Mouse (Mus musculus): ENCODE data around the gene Klhl35. TPM values are rescaled to one million over a fixed set of nuclear protein-coding genes. Genes with fewer than 3 reads are reported as not detected.

The Klhl35 gene
- 0.83 TPM in 1 of 2 replicates, not detected in the other for polyA plus RNA-seq (2011; ENCODE audit: insufficient read depth, insufficient read length, low replicate concordance, missing spikeins)

- Histone ChIP-seq H3K4me1 (ENCODE audit: control insufficient read depth, insufficient read depth, low read length) (peaks cover 2% of the 10 kb centered on the region), H3K27ac (ENCODE audit: control insufficient read depth, insufficient read depth, low read depth, low read length, poor library complexity) (no peak within 1 kb of the TSS), H3K4me3 (replicated peaks; ENCODE audit: control insufficient read depth, low read depth, low read length) (no peak within 1 kb of the TSS)
- no peak for TF ChIP-seq CTCF (IDR thresholded peaks at IDR 0.05; ENCODE audit: control insufficient read depth, insufficient read depth, low read length)
- no peak for TF ChIP-seq POLR2A (IDR thresholded peaks at IDR 0.05; ENCODE audit: borderline replicate concordance, control insufficient read depth, low read depth, low read length)
- WGBS = 60% methylated on average over 8 of the region's 8 CpGs
Measured at GRCm38 (mm10) chr7:99465811-99466210, at the start of gene Klhl35. TSS of gene Klhl35 (plus strand) at chr7:99466004.

- no peak for TF ChIP-seq POLR2A (IDR thresholded peaks at IDR 0.05; ENCODE audit: borderline replicate concordance, control insufficient read depth, low read depth, low read length)
- Histone ChIP-seq H3K27ac (ENCODE audit: control insufficient read depth, insufficient read depth, low read depth, low read length, poor library complexity) (no peak overlapping the region), H3K4me1 (ENCODE audit: control insufficient read depth, insufficient read depth, low read length) (no peaks in the 10 kb centered on the region), H3K4me3 (replicated peaks; ENCODE audit: control insufficient read depth, low read depth, low read length) (no peak overlapping the region)
- 69% methylated on average over 3 of the region's 3 CpGs for WGBS
Measured at GRCm38 (mm10) chr7:99419311-99419710, 46.5 kb upstream of the Klhl35 start.

DNA sequence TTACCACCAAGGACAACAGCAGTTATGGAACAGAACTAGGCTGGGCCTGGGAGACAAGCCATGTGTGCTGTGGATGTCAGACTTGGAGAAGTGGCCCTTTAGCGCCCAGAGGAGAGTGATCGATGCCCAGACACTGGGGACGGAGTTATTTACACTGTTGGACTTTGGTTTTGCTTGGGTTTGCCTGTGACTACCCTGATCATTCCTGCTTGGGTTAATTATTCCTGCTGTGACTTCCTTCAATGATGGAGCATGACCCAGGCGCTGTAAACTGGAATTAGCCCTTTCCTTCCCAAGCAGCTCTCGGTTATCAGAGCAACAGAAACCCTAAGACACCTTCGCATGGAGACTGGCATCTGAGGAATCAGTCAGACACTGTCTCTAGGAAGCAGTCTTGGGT is 44.8 kb upstream of the Klhl35 start:
- TF ChIP-seq POLR2A (IDR thresholded peaks at IDR 0.05; ENCODE audit: borderline replicate concordance, control insufficient read depth, low read depth, low read length) (no peak), CTCF (IDR thresholded peaks at IDR 0.05; ENCODE audit: control insufficient read depth, insufficient read depth, low read length) (no peak)
- no peak overlapping the region for H3K4me3 ChIP-seq (replicated peaks; ENCODE audit: control insufficient read depth, low read depth, low read length)
- 87% methylated on average over 6 of the region's 6 CpGs for WGBS
- no peaks in the 10 kb centered on the region for H3K4me1 ChIP-seq (ENCODE audit: control insufficient read depth, insufficient read depth, low read length)
- H3K27ac ChIP-seq (ENCODE audit: control insufficient read depth, insufficient read depth, low read depth, low read length, poor library complexity) = no peak overlapping the region

DNA sequence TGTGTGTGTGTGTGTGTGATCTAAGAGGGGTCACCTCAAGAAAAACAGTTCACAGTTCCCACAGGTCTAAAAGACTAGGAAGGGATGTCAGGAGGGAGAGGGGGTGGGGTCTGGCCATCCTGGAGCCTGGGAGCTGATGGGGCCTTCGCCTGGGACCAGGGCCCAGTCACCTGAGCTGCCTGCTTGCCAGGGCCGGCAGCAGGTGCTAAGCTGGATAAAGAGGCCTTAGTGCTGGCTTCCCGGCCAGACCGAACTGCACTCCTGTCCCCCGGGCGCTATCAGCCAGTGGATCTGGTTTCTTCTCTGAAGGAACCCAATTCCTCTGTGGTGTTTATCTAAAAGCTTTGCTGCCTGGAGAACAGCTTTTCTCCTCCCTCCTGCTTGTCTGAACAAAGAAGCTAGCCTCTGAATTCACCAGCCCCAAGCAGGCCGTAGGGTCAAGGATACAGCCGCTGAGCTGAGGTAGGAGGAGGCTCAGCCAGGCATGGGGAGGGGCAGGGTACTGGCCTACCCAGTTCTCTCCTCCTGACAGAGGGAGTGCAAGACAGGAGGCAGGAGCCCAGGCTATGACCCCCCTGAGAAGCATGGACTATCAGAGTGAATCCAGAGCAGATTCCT is 41.2 kb upstream of the Klhl35 start:
- Histone ChIP-seq H3K27ac (ENCODE audit: control insufficient read depth, insufficient read depth, low read depth, low read length, poor library complexity) (no peak overlapping the region), H3K4me3 (replicated peaks; ENCODE audit: control insufficient read depth, low read depth, low read length) (no peak overlapping the region), H3K4me1 (ENCODE audit: control insufficient read depth, insufficient read depth, low read length) (no peaks in the 10 kb centered on the region)
- WGBS = 80% methylated on average over 8 of the region's 8 CpGs
- TF ChIP-seq POLR2A (IDR thresholded peaks at IDR 0.05; ENCODE audit: borderline replicate concordance, control insufficient read depth, low read depth, low read length) = no peak
- no peak for TF ChIP-seq CTCF (IDR thresholded peaks at IDR 0.05; ENCODE audit: control insufficient read depth, insufficient read depth, low read length)

DNA sequence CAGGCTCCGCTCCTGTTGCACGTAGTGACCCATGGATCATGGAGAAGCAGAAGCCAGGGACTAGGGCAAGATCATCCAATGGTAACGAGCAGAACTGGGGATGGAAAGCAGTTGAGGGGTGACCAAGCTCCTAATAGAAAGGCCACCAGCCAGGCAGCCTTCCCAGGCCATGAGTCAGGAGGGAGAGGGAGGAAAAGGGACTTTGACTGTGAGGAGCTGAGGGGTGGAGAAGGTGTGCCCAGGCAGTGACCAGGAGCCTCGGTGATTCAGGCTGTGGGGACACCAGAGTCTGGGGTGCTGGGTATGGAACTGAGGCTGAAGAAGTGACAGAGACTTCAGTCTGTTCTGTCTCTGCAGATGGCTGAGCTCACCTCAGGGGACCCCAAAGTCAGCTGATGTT is 40.1 kb upstream of the Klhl35 start:
- Histone ChIP-seq H3K27ac (ENCODE audit: control insufficient read depth, insufficient read depth, low read depth, low read length, poor library complexity) (no peak overlapping the region), H3K4me3 (replicated peaks; ENCODE audit: control insufficient read depth, low read depth, low read length) (no peak overlapping the region), H3K4me1 (ENCODE audit: control insufficient read depth, insufficient read depth, low read length) (no peaks in the 10 kb centered on the region)
- TF ChIP-seq CTCF (IDR thresholded peaks at IDR 0.05; ENCODE audit: control insufficient read depth, insufficient read depth, low read length) (no peak), POLR2A (IDR thresholded peaks at IDR 0.05; ENCODE audit: borderline replicate concordance, control insufficient read depth, low read depth, low read length) (no peak)
- WGBS = 85% methylated on average over 4 of the region's 4 CpGs

- Histone ChIP-seq H3K4me1 (ENCODE audit: control insufficient read depth, insufficient read depth, low read length) (no peaks in the 10 kb centered on the region), H3K27ac (ENCODE audit: control insufficient read depth, insufficient read depth, low read depth, low read length, poor library complexity) (no peak overlapping the region), H3K4me3 (replicated peaks; ENCODE audit: control insufficient read depth, low read depth, low read length) (no peak overlapping the region)
- WGBS = 83% methylated on average over 10 of the region's 10 CpGs
- TF ChIP-seq CTCF (IDR thresholded peaks at IDR 0.05; ENCODE audit: control insufficient read depth, insufficient read depth, low read length) (no peak), POLR2A (IDR thresholded peaks at IDR 0.05; ENCODE audit: borderline replicate concordance, control insufficient read depth, low read depth, low read length) (no peak)
Measured at GRCm38 (mm10) chr7:99427031-99427430, 38.8 kb upstream of the Klhl35 start.

- 83% methylated on average over 3 of the region's 3 CpGs for WGBS
- Histone ChIP-seq H3K4me3 (replicated peaks; ENCODE audit: control insufficient read depth, low read depth, low read length) (no peak overlapping the region), H3K27ac (ENCODE audit: control insufficient read depth, insufficient read depth, low read depth, low read length, poor library complexity) (no peak overlapping the region), H3K4me1 (ENCODE audit: control insufficient read depth, insufficient read depth, low read length) (no peaks in the 10 kb centered on the region)
- TF ChIP-seq CTCF (IDR thresholded peaks at IDR 0.05; ENCODE audit: control insufficient read depth, insufficient read depth, low read length) (no peak), POLR2A (IDR thresholded peaks at IDR 0.05; ENCODE audit: borderline replicate concordance, control insufficient read depth, low read depth, low read length) (no peak)
Measured at GRCm38 (mm10) chr7:99427987-99428386, 37.8 kb upstream of the Klhl35 start.

DNA sequence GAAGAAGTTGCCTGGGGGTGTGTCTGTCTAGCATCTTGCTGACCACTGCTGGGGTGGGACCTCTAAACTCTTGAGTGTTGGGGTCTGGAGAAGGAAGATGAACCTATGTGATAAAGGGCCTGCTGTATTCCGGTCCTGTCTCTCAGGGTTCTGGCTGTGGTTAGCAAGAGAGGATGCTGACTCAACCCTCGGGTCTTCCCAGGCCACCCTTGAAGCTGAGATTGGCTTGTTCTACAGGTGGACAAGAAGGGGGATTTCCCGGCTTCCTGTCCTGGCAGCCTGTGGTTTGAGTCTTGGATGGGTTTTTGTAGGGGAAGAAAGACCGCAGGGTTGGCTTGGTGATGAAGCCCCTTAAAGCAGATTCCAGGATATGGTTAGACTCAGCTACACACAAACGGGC is 37.0 kb upstream of the Klhl35 start:
- 8% methylated on average over 5 of the region's 5 CpGs for WGBS
- H3K27ac ChIP-seq (ENCODE audit: control insufficient read depth, insufficient read depth, low read depth, low read length, poor library complexity) = no peak overlapping the region
- no peak for TF ChIP-seq POLR2A (IDR thresholded peaks at IDR 0.05; ENCODE audit: borderline replicate concordance, control insufficient read depth, low read depth, low read length)
- TF ChIP-seq CTCF (IDR thresholded peaks at IDR 0.05; ENCODE audit: control insufficient read depth, insufficient read depth, low read length) = no peak
- no peak overlapping the region for H3K4me3 ChIP-seq (replicated peaks; ENCODE audit: control insufficient read depth, low read depth, low read length)
- H3K4me1 ChIP-seq (ENCODE audit: control insufficient read depth, insufficient read depth, low read length) = no peaks in the 10 kb centered on the region

DNA sequence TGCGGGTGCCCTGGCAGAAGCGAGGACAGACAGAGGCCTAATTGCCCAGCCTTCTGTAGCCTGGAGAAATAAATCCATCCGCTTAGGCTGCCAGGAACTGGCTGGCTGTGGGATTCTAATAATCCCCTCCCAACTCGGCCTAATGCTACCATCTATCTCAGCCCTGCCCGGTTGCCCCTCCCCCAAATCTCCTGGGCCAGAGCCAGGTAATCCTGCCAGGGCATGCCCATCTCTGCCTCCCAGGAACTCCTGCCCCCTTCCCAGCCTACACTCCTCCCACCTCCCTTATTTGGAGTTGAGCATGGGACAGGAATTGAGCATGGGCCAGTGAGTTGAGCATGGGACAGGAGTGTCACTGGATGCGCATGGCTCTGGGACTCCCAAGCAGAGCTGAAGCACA is 36.0 kb upstream of the Klhl35 start:
- no peak overlapping the region for H3K27ac ChIP-seq (ENCODE audit: control insufficient read depth, insufficient read depth, low read depth, low read length, poor library complexity)
- WGBS = 88% methylated on average over 6 of the region's 6 CpGs
- no peak for TF ChIP-seq CTCF (IDR thresholded peaks at IDR 0.05; ENCODE audit: control insufficient read depth, insufficient read depth, low read length)
- TF ChIP-seq POLR2A (IDR thresholded peaks at IDR 0.05; ENCODE audit: borderline replicate concordance, control insufficient read depth, low read depth, low read length) = no peak
- H3K4me1 ChIP-seq (ENCODE audit: control insufficient read depth, insufficient read depth, low read length) = peaks cover 1% of the 10 kb centered on the region
- no peak overlapping the region for H3K4me3 ChIP-seq (replicated peaks; ENCODE audit: control insufficient read depth, low read depth, low read length)

Measured in bone marrow, adult 2 months (tissue).